Comparison of ENCODE assay signal across 22 mouse cellular contexts in the genomic region with DNA sequence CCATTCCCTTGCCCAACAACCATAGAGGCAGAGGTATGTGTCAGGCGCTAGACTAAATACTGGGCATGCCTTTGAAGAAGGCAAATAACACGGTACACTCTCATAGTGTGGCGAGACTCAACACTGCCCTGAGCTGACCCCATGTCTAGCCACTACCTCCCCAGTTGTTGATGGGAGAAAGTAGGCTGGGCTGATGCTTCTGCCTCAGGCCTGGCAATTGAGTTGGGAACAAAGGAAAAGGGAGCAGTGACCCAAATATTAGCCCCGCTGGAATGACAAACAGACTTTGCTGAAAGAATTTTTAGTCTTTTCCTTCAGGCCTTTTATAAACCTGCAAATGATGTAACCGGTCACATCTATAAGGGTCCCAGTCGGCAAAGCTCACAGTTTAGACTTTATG.
DNase-seq lines count a peak whose midpoint lies in the region; ATAC-seq lines count a peak whose summit lies in the region.
"Had no signal": no experiment of that assay in that cellular context is flagged by ENCODE, and none has a peak within 500 bp of the region (broad histone marks: within the 10 kb centered on the region; RNA-seq: fewer than 3 reads in every experiment).

No protein-coding gene starts in this region.

- H3K27ac ChIP-seq in intestine, embryonic 15.5 days, result no peak overlapping the region

- H3K4me1 ChIP-seq in intestine, embryonic 15.5 days (replicated peaks), result no peaks in the 10 kb centered on the region

- H3K4me2 ChIP-seq in intestine, embryonic 15.5 days (replicated peaks), result no peak overlapping the region

- DNase-seq in Muller cell, postnatal 12 days (ENCODE audit: inconsistent ontology term), result peak; percentile 69
- DNase-seq in retina, embryonic 14.5 days (ENCODE audit: low spot score), result peak; percentile 53
- peak; percentile 58 for DNase-seq in retina, postnatal 1 day
- no peak for DNase-seq in kidney, postnatal 10 days
- no peak for DNase-seq in neural tube, embryonic 10.5 days (ENCODE audit: extremely low spot score, low spot score)
- DNase-seq: adrenal gland, adult 2 months; adrenal gland, adult 8-10 months; adrenal gland, postnatal 10 days; adrenal gland, postnatal 14 days; adrenal gland, postnatal 25 days; adrenal gland, postnatal 36 days; B cell, adult 2 months; cerebellum, adult 11 months; cerebellum, adult 11-12 months; cerebellum, adult 18-20 months; cerebellum, adult 2 months had no signal

- 74% methylated on average over 6 of the region's 6 CpGs for WGBS in intestine, embryonic 15.5 days

- no peaks in the 10 kb centered on the region for H3K36me3 ChIP-seq in intestine, embryonic 15.5 days
- H3K36me3 ChIP-seq: G1E had no signal

- H3K27me3 ChIP-seq in intestine, embryonic 15.5 days (replicated peaks), result no peaks in the 10 kb centered on the region
- H3K27me3 ChIP-seq: CH12.LX, Patski had no signal

- no peak overlapping the region for H3K9ac ChIP-seq in intestine, embryonic 15.5 days

- no peaks in the 10 kb centered on the region for H3K9me3 ChIP-seq in intestine, embryonic 15.5 days

- no peak overlapping the region for H3K4me3 ChIP-seq in intestine, embryonic 15.5 days (replicated peaks)

- no peak for ATAC-seq in intestine, embryonic 15.5 days
- ATAC-seq: activated CD4-positive, CD25-positive, alpha-beta regulatory T cell, adult 4 months; CD4-positive, CD25-positive, alpha-beta regulatory T cell, adult 4 months; Patski had no signal

Comparison
In these comparisons a context has a peak if more than half of its experiments do, and no peak if none do; other contexts are left out.
1. DNase-seq: peak in Muller cell, postnatal 12 days (single experiment), retina, embryonic 14.5 days (single experiment) and retina, postnatal 1 day (single experiment); none in kidney, postnatal 10 days (single experiment) and neural tube, embryonic 10.5 days (single experiment).